Mouse (Mus musculus): Measurements from ENCODE around the gene Dock7.
A peak's percentile ranks its signal among the peaks of the same experiment; 100 is the strongest.

Dock7 gene

DNA sequence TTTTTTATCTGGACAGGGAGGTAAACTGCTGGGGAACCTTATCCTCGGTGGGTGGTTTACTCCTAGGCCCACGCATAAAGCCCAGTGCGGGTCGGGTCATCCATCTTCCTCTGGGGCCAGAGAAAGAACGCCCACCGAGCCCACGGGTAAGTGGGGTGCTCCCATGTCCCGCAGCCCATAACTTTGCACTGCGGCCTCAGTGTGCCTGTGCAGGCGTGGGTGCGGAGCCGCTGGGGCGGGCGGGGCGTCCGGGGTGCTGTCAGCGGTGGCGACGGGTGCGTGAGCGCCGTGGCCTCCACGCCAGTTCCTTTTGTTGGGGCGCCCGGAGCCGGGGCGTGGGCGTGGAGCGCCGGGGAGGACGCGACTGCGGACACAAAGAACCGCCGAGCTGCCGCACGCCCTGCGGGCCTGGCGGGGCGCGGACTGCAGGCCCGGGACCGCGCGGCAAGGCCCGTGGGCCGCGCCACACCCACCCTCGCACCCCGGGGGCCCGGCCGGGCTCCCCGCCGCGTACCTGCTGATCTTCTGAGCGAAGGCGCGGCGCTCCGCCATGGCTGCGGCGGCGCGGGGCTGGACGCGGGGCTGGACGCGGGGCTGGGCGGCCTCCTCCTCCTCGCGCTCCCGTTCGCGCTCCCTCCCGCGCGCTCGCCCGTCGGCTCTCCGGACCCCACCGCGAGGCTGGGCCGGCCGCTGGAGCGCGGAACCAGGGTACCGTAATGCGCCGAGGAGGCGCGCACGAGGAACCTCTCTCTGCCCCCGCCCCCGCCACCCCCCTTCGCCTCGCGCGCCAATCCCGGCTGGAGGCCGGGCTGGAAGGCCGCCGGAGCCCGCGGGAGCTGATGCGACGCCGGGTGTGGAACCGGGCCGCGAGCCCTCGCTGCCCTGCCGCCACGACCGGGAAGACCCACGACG lies at the start of gene Dock7:
Dock7 (minus strand) TSS at position 705 of the 912 bp plus-strand sequence.
- peak; percentile 76 for DNase-seq

DNA sequence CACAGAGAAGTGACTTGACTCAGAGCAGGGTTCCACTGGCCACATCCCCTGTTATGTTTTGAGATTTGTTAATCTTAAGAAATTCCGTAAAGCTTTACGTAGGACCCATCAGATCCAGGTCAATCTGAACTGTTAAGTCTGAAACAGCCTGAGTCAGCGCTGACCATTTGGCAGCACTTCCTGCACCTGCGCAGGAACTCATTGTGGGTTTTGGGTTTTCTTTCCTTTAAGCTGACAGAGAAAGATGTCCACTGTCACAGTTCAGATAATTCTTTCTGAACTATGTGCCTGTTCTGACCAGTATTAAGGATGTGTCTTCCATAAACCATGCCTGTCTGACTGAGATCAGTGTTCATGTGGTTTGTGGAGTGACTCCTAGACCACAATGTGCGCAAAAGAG lies 48.2 kb upstream of the Dock7 start:
- no peak for DNase-seq

DNA sequence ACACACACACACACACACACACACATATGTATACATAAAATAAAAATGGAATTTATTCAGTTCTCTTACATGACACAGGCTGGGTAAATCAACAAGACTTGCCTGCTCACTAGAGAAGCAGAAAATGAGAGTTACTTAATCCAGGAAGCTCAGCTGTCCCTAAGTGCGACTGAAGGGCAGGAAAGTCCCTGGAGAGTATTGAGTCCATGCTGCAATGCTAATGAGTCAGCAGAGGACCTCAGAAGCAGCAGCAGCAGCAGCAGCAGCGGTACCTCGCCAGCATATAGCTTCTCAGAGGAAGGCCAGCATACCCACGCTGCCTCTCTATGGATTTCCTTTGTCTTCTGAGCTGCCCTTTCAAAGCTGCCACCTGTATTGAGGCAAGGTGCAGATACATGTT lies 42.8 kb upstream of the Dock7 start:
- no peak for DNase-seq

DNA sequence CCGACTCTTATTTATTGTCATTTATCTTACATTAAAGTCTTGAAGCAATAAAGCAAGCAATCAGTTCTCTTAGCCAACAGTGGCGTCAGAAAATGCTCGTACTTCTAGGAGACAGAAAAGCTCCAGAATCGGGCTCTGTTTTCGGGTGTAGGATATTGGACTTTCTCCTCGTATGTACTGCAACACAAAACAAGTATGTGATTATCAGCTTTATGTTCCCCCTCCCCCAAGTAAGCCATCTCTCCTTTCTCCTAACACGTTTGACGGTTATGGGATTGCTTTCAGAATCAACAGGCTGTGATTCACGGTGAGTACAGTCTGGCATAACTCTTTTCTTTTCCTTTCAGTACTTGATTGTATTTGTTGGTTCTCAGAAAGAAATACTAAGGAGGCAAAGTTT lies 42.3 kb upstream of the Dock7 start:
- no peak for DNase-seq

DNA sequence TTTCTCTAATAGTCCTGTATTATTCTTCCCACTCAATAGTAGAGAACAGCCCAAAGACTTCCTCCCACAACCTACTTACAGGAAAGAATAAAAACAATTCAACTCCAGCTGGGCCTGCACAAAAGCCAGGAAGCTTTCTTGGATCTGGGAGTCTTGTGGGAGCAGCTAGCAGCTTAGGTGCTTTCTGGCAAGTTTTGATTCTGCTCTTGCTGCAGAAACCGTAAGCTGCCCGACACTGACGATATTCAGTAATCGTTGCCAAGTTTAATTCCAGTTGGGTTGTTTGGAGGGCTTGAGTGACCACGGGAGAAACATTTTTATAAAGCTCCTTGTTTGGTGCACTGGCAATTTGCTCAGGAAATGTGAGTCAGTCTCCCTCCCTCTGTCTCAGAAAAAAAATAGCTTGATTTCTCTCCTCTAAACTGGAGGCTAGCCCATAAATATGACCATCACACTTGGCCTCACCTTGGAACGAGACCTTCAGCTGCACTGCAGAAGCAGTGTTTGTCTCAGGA lies 40.8 kb upstream of the Dock7 start:
- no peak for DNase-seq

DNA sequence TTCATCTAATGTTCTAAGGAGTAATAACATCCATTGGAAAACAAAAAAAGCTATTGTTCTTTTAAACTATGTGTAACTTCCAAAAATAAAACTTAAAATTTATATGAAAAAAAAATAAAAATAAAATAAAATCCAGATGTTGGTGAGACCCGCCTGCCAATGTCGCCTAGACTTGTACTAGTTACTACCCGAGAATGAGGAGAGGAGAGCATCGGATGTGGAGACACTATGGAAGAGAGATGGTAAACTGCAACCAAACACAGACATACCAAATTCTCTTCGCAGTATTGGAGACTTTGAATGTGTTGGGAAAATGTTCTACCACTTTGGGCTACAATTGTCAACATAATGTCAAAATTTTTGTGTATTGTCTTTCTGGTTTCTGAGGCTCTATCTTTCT lies 40.2 kb upstream of the Dock7 start:
- no peak for DNase-seq

DNA sequence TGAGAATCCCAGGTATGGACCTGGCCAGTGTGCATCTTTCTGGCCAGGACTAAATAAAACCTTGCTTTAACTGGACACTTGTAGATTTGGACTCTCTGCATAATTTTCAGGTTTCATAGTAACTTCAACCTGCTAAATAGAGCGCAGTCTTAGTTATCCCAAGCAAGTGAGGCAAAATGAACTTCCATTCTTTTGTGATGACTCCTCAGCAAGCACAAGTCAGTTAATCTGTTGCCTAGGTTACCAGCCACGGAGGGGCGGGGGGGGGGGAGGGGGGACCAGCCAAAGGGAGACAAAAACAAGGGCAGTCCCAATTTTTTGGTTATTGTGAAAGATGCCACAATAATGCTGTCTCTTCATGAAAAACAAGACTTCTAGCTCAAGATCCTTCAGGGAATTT lies 39.7 kb upstream of the Dock7 start:
- no peak for DNase-seq

DNA sequence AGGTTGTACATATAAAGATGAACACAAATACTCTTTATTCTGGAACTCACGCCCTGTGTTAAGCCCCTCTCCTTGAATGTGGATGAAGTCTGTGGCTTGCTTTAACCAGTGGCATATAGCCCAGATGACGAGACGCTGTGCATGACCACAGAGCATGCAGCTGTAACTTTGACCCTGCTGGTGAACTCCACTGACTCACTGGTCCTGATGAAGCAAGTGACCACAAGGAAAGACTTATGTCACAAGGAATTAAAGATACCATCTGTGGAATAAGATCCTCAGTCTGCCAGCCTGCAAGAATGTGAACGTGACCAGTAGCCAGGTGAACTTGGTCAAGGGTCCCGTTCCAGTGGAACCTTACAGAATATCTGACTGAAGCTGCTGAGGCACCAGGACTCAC lies 37.8 kb upstream of the Dock7 start:
- no peak for DNase-seq

DNA sequence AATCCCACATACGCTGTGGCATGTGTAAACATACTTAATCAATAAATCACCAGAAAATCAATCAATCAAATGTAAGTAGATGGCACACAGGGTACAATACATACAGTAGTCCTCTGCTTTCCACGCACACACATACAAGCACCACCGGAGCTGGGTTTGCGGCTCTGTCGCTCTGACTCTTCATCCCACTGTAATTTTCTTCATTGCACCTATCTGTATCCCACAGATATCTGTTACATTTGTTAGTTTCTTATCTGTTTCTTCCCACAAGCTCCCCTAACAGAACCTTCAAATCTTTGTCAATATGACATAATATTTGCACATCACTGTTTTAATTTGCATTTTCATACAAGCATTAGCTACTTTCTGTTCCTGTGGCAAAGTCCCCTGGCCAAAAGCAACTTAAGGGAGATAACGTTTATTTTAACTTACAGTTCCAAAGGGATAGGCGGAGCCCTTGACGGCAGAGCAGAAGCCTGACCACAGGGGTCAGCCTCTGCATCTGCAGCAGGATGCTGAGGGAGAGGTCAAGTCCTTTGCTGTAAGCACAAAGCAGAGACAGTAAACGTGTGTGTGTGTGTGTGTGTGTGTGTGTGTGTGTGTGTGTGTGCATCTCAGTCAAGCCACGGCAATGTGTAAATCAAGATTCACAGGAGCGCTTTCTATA lies 36.1 kb upstream of the Dock7 start:
- DNase-seq: no peak

DNA sequence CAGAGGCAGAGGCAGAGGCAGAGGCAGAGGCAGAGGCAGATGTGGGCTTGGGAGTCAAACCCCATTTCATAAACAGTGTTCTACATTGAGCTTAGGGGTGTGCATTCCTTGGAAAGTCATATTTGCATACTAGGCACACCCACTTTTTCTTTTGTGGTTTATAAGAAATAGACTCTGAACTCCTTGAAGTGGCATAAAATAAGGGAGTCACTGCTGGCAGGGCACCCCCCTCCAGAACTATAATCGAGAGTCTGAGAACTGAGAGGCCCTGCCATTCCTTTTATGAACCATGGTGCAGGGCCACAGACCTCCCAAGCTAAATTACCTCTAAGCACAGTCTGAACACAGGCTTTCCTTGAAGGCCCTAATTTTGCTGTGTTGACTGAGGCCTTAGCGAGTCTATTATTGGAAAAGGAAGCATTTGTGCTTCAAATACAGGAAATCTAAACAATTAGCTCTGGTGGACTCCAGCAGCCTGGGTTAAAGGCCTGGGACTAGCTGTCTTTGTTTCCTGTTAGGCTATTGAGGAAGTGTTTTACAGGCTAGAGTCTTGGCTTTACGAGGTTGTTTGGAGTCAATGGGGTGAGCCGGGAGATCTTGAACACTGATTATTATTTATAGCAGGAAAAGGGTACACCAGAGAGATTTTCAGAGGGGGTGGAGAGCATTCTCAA lies 31.3 kb upstream of the Dock7 start:
- DNase-seq: no peak

DNA sequence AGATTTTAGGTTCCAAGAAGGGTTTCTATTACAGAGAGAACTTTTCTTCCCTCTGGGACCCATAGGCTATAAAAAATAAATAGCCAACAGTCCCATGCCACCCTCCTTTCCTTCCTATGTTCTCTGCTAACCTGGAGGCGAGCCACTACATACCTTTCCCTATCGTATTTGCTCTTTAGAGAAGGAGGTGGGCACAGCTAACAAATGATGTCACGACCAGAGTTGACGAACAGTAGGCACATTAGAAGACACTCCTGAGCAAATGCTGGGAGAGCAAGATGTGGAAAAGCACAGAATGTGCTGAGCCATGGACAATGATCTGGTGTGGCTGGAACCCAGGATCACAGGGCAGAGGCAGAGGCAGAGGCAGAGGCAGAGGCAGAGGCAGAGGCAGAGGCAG lies 30.7 kb upstream of the Dock7 start:
- DNase-seq: no peak

DNA sequence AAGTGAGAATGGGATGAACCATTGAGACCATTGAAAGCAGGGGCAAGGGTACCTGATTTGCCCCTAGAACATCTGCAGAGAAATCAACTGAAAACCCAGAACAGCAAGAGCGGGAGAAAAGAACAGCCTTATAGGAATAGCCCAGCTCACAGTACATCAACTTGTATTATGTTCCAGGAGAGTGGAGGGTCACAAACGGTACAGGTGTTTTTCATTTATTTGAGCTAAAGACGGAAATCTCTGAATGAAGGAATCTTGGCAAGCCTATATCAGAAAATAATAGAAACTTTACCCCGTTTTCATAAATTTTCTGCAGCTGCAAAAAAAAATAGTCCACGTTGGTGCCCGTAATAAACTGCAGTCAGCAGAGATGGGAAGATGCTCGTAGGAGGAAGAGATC lies 22.6 kb upstream of the Dock7 start:
- DNase-seq: no peak

DNA sequence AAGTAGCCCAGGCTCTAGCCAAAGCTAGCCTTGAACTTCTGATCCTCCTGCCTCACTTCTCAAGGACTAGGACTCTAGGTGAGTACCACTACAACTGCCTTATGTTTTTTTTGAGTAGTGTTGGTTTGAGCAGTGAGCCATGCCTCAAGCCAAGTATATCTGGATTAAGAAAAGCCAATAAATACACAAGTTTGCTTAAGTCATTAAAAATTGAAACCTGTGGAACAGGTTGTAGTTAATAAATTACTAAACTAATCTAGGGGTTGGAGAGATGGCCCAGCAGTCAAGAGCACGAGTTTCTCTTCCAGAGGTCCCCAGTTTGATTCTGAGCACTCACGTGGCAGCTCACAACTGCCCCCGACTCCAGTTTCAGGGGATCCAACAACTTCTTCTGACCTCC lies 20.9 kb upstream of the Dock7 start:
- DNase-seq: no peak

DNA sequence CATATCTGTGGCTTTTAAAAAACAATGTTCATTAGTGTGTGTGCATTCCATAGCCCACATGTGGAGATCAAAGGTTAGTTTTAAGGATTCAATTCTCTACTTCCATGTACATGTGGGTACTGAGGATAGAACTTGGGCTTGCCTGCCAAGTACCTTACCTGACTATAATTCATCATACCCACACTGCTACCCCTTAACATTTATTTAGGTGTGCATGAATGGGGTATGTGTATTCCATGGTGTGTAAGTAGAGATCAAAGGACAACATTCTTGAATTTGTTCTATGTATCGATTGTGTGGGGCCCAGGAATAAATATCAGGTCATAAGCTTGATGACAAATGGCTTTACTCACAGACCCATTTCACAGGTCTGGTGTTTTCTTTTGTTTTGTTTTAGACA lies 20.5 kb upstream of the Dock7 start:
- no peak for DNase-seq

DNA sequence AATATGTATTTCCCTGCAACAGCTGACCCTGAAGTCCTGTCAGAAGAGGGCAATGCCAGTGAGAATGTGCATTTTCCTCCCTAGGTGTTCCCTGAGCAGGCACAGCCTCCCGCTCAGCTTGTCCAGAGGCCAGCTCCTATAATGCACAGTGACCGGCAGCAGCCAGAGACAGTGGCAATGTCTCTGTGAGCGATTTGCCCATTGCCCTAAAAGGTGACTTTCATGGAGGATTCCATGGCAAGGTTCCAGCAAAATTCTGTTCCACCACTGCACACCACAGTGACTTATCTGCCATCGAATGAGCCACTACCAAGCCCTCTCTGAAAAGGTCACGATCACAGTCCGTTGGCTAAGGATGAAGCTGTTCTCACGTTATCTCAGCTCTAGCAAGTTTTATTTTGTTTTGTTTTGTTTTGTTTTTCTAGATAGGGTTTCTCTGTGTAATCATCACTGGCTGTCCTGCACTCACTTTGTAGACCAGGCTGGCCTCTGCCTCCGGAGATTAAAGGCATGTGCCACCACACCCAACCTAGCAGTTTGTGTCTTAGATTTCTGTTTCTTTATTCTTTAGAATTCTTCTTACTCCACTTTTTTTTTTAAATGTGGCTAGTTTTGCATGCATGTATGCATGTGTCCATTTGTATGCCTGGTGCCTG lies 17.4 kb upstream of the Dock7 start:
- no peak for DNase-seq

DNA sequence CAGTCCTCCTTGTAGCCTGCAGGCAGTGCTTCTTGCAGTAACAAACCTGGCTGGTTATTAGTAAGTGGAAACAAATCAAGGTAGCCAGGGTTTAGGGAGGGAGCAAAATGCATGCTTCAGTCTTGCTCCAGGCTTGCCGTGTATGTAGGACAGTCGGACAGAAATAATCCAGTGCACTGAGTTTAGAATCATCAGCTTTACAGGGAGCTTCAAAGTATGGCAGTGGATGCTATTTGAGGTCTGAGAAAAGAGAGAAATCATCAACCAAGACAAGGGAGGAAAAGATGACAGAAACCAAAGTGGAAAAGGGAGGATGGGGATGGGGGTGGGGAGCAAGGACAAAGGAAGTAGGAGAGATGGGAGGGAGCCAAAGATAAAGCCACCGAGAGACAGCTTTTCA lies 13.8 kb upstream of the Dock7 start:
- no peak for DNase-seq

DNA sequence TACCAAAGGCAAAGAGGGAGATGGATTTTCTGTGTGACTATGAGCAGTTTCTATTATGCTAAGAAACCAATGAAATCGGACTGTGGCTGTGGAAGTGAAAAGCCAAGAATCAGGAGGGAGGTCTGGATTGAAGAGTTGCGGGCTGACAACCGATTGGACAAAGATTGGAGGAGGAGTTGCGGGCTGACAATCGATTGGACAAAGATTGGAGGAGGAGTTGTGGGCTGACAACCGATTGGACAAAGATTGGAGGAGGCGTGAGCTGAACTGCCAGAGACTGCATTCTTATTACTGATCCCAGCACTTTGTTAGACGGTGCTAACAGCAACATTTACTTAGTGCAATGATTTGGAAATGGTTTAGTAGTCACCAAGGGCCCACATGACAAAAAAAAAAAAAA lies 12.6 kb upstream of the Dock7 start:
- no peak for DNase-seq

DNA sequence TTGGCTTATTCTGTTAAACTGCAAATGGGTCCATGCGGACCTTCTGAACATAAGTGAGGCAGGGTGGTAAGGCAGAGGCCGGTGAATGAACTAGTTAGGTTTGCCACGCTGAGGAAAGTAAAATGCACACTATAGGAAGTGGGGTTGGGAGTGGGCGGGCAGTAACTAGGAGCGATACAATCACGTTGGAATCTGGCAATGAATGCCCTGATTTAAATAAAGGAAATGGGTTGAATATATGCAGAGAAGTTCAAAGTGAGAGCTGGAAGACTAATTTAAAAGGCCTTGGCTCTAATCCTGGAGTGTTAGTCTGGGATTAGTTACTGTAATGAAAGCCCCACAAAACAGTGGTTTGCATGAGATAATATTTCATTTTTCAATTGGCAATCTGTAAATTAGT lies 12.0 kb upstream of the Dock7 start:
- DNase-seq: no peak

DNA sequence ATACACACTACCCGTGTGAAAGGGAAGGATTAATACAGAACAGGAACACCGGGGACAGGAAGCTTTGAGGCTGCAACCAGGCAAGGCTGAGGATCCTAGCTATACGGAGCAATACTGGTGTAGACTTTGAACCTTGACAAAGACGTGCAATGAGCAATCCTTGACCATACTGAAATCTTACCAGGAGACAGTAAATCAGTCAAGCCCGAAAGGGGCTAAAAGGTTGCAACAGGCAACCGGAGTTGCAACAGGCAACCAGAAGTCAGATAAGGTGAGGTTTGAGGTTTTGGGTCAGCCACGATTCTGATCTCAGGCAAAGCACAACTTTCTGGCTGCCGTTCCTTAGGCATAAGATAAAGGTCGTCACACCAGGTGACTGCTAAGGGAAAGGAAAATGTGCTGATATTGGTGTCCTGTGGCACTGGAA lies 10.5 kb upstream of the Dock7 start:
- no peak for DNase-seq

DNA sequence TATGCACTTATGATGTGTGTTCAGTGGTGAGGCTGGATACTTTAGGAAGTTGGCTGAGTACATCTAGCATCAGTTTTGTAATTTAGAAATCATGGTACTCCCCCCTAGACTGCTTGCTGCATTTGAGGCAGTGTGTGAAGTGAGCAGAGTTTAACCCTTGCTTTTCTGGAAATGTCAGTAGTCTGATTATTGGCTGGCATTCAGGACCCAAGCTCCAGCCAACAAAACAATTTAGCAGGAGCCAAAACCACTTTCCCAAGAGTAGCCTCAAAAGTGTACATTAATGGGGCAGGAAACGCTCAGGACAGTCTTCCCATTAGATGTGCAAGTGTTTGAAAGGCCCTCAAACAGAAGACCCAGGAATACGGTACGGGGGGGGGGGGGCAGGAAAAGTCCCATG lies 2.8 kb upstream of the Dock7 start:
- no peak for DNase-seq

DNA sequence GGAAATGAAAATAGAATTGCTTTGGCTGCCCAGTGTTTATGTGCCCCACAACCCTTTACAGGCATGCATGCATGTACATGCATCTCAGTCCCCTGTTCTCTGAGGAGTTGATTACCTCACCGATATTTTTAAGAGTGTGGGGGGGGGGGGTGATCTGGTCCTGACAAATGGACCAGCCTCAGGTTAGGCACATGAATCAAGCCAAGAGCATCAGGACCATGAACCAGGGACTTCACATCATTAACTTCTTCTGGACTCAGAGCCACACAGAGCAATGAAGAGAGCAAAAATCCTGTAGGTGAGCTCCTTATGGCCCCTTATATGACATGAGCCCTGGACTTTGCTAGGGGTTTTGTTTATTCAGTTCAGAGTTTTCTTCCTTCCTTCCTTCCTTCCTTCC lies 2.1 kb upstream of the Dock7 start:
- DNase-seq: no peak

DNA sequence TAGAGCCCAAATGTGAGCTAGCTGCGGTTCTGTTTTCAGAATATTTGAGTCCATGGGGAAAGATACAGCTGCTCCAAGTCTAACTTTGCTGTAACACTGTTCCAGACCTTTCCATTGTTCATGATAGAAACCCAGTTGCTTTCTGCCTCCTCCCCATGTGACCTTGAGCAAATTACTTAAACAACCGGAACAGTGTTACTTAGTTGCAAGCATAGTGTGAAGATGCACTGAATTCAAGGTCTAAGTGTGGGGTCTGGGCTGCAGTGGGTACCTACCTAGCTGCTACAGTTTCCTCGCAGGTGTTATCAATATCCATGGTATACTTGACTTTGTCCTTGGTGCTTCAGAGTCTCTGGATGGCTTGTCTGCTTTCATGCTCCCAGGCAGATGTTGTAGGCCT lies 1.3 kb upstream of the Dock7 start:
- DNase-seq: no peak

DNA sequence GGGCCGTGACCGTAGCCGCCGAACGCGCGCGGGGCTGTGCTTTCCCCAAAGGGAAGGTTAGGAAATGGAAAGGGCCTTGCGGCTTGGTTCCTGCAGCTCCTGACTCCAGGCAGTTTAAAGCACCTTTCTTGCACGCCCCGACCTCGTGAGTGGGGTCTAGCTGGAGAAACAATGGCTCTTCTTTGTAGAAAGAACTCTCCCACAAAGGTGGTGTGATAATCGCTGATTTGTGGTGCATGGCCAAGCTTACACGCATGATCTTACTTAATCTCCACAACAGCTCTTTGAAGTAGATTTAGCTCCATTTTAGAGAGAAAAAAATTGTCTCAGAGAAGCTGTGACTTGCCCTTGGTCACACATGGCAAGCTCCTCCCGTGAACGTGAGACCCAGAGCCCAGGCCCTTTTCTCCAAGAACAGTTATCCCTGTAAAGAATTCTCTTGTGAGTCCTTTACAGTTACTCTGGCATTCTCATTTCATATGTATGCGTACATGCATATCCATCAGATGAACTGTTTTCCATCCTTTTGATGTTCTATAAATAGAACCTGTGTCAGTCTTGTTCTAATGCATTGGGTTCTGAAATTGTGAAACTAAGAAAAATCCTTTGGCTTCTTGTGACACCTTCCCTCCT lies 524 bp upstream of the Dock7 start:
- no peak for DNase-seq

Measured in cerebellum, adult 8-10 months (tissue).